Mouse (Mus musculus) left cerebral cortex, adult 2 months (tissue): ENCODE measurements around the gene Phf21a. TPM values are rescaled to one million over a fixed set of nuclear protein-coding genes. Genes with fewer than 3 reads are reported as not detected.

Experiments used
- DNase-seq, 2 experiments: peaks; one replicate each; pipeline ENCODE4 v3.0.0; 2021 to 2022; ENCODE audit warnings: low spot score in 2 of 2, mixed read lengths in 1 of 2; ENCODE audit errors: extremely low spot score in 1 of 2
- H3K27ac ChIP-seq: fragments of 200-600 bp; 2 replicates; pipeline ENCODE4 v1.8.1; 2022
- H3K4me3 ChIP-seq: fragments of 200-600 bp; 2 replicates; pipeline ENCODE4 v1.8.1; 2022
- CTCF ChIP-seq: fragments of 200-600 bp; IDR thresholded peaks from 2 replicates; pipeline ENCODE4 v1.8.1; 2022; ENCODE audit warnings: antibody characterized with exemption, mild to moderate bottlenecking, moderate library complexity
- intact Hi-C: fragments of 180-260 bp; cut with DNase I; formaldehyde crosslinking; loops from one replicate; pipeline ENCODE4 v1.15.1; 2025
- long read RNA-seq, 2 experiments: library from polyadenylated mRNA; stranded (forward); transcript quantifications; one replicate each; pipeline ENCODE4 v2.0.0; 2021; ENCODE audit warnings: borderline mapping rate in 2 of 2
- total RNA-seq, 2 experiments: library from RNA; stranded (reverse); gene quantifications; 2 replicates each; pipeline ENCODE4 v1.2.3; 2021

The Phf21a gene
- 100 to 1,000 TPM; 124 to 153 TPM for total RNA-seq
- long read RNA-seq, experiment 1, partial matches to known transcripts: 1 of 16 reads
- long read RNA-seq, experiment 1, other reads (novel, unspliced or antisense): 14 of 16 reads
- long read RNA-seq, experiment 2, partial matches to known transcripts: 5 of 21 reads
- long read RNA-seq, experiment 2, other reads (novel, unspliced or antisense): 16 of 21 reads

DNA sequence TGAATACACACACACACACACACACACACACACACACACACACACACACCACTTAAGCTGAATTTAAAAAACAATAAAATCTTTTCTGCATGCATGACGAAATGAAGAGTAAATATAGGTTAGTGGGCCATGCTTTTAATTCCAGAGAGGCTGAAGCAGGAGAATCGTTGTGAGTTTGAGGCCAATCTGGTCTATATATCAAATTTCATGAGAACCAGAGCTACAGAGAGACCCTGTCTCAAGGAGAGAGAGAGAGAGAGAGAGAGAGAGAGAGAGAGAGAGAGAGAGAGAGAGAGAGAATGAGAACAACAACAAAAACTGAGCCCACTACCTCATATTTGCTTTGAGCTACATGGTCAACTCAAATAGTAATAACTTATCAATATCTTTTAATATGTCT lies at the start of gene Phf21a:
Gene Phf21a, plus strand, starts transcription at position 301 of the 400 bp plus-strand sequence.
- Histone ChIP-seq H3K27ac (no peak within 1 kb of the TSS), H3K4me3 (no peak within 1 kb of the TSS)
- no peak for DNase-seq
- intact Hi-C loops: no loop called here
- no peak for TF ChIP-seq CTCF

DNA sequence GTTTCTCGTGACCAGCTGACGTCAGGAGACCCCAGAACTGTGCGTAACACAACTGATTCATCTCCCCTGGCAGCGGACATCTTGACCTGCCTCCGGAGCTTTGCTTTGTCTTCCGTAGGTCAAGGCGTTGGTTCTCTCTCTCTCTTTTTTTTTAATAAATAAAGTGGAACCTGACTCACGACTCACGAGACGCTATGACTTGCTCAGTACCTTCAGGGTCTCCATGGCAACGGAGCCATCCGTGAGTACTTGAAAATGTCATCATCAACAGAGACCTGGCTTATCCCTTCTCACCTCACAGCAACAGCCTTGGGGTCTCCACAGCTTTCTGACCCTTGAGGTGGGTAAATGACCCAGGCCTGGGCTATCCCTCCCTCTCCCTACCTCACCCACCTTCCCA lies 49.6 kb upstream of the Phf21a start:
- intact Hi-C loops: no loop called here
- DNase-seq: no peak
- H3K4me3 ChIP-seq: no peak overlapping the region
- H3K27ac ChIP-seq: no peak overlapping the region
- TF ChIP-seq CTCF: no peak

DNA sequence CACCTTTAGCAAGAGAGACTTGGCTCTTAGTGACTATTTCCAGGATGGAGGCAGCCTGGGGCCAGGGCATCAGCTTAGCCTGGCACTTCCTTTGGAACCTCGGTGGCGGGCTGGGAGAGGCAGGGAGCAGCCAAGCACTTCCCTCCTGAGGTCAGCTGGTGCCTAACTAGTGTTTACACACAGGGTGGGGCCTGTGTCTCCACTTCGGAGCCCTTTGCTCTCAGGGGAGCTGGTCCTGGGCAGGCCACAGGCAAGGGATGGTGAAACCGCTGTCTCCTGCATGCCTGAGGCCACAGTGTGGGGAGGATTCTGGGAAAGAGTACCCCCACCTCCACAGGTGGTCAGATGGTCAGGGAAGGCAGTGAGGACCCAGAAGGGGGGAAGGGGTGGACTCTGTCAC lies 45.3 kb upstream of the Phf21a start:
- H3K4me3 ChIP-seq: no peak overlapping the region
- TF ChIP-seq CTCF: no peak
- no peak overlapping the region for H3K27ac ChIP-seq
- no peak for DNase-seq
- intact Hi-C loops: no loop called here

DNA sequence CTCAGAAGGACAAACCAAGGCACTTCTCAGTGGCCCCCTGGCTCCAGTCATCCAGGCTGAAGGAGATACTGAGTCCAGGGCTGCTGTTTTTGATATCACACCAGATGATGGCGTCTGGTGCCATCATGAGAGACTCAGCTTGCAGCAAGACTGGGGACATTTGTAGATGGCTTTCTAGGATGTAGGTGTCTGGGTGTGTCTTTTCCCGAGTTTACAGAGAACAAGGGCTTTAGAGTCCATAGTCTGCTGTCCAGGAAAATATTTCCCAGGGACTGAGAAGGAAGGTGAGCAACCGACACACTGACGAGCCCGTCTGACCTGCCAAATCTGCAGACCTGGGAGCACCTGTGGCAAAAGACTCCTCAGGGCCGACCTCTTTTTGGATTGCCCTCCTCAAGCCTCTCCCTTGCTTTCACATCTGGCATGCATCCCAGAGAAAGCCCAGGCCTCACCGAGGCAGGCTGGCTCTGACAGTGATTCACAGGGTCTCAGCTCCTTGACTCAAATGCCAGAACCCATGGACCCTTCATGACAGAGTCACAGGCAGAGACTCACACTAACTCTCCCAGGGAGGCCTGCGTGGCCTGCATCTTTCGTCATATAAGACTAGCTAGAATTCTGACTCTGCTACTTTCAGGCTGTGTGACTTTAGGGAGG lies 44.8 kb upstream of the Phf21a start:
- Histone ChIP-seq H3K4me3 (no peak overlapping the region), H3K27ac (no peak overlapping the region)
- DNase-seq: no peak
- TF ChIP-seq CTCF: no peak
- intact Hi-C loops: no loop called here

DNA sequence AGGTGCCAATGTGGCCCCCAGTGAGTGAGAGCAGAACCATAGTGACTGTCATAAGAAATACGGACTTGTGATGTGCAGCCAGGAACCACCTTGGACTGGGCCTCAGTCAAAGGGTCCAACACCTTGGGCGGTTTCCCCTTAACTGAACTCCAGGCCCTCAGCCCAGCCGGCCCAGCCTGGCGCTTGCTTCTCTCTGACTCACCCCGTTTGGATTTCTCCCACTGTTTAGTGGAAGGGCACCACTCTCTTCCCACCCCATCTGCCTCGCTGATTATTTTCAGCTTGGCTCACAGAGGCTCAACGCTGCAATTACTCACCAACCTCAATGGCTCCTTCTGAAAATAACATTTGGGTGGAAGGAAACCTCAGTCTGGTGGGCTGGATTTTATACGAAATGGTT lies 40.7 kb upstream of the Phf21a start:
- peak; percentile 41 to 54 for DNase-seq
- TF ChIP-seq CTCF: no peak
- Histone ChIP-seq H3K4me3 (no peak overlapping the region), H3K27ac (peak overlapping the region; percentile 32; the same call in 1 of the 2 replicates)
- intact Hi-C loops: loop anchor here (10.0 kb wide), 1 partner anchor 277 kb away; no protein-coding TSS in a partner anchor

DNA sequence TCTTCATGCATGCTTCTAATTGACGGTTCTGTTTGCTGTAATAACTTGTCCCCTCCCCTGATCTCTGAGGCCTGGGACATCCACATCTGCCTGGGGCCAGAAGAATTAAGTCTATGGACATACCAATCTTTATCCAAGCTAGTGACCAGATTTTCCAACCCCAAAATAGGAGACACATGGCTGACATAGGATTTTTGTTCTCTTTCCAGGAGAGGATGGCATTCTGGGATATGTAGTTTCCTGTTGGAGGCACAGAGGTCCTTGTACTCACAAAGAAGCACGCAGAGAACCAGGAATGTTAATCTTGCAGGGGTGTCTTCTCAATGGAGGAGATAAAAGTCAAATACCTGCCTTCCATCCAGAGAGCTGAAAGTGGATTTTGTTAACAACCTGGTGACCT lies 40.2 kb upstream of the Phf21a start:
- peak overlapping the region; percentile 74 for H3K27ac ChIP-seq
- intact Hi-C loops: loop anchor here (10.0 kb wide), 1 partner anchor 278 kb away; no protein-coding TSS in a partner anchor
- H3K4me3 ChIP-seq: no peak overlapping the region
- no peak for DNase-seq
- no peak for TF ChIP-seq CTCF

DNA sequence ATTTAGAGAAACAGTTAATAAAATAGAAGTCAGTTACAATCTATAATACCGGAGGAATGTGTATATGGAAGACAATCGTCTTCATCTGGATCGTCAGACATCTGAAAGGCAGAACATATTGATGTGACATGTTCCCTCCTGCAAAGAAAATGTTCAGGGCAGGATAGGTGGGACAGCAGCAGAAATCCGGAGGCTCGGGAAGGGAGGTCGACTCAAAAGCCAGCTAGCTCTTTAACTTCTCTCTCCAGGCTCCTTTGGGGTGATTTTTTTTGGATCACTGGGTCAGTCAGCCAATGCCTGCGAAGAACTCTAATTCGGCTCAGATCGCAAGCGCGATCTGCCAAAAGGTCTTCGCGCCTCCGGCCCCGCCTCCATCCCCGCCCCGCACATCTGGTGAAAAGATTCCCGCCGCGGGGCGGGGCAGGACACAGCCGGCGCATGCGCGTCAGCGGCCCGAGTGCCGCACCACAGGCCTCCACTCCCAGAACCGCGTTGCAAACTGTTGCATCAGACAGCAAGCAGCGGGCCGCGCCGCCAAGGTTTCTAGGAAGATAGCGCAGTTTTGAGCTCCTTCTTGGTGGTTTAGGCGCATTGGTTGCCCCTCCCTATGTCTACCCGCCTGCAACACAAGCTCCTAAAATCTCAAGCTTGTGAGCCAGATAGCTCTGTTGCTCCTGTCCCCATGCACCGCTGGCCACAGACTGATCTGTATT lies 37.7 kb upstream of the Phf21a start:
- intact Hi-C loops: loop anchor here (5.0 to 10.0 kb wide), 3 partner anchors 108 to 280 kb away; partner anchors contain the start of genes Chrm4 and Gm9821
- TF ChIP-seq CTCF: no peak
- Histone ChIP-seq H3K4me3 (peak overlapping the region; percentile 41), H3K27ac (peak overlapping the region; percentile 71)
- peak; percentile 86 to 89 for DNase-seq

DNA sequence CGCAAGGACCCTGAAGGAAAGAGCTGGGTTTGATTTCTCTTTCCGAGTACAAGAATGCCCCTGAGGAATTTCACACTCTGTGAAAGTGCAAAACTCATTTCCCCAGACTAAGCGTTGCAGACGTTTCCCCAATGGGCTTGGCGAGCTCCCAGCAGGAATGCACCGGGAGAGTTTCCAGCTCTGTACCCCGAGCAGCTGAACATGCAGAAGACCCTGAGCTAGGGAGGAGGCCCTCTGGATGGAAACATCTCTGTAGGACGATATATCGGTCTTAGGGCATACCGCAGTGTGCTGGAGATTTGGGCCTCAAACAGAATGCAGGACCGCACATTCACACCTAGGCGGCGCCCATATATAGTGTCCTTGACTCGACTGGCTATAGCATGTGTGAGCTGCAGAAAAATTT lies 37.1 kb upstream of the Phf21a start:
- peak; percentile 65 for TF ChIP-seq CTCF
- intact Hi-C loops: loop anchor here (5.0 to 10.0 kb wide), 3 partner anchors 109 to 281 kb away; partner anchors contain the start of genes Chrm4 and Gm9821
- Histone ChIP-seq H3K27ac (peak overlapping the region; percentile 71), H3K4me3 (peak overlapping the region; percentile 41)
- DNase-seq: peak; percentile 34 to 43

DNA sequence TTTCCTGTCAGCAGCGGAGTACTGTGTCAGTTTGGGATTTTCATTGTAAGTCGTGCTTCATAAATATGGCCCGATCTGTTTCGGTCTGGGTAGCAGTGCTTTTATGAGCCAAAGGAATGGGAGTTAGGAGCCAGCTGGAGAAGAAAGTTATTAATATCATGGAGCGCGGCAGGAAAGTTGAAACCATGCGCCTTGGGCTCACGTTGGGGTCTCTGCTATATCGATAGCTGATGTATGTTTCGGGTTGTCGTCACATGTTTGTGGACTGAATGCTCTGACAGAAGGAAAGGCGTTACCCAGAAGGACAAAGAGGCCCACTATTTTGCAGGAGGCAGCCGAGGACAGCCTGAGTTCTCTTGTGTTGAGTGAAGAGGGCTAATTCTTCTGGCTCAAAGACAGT lies 36.2 kb upstream of the Phf21a start:
- no peak for DNase-seq
- intact Hi-C loops: loop anchor here (5.0 to 10.0 kb wide), 3 partner anchors 109 to 282 kb away; partner anchors contain the start of genes Chrm4 and Gm9821

DNA sequence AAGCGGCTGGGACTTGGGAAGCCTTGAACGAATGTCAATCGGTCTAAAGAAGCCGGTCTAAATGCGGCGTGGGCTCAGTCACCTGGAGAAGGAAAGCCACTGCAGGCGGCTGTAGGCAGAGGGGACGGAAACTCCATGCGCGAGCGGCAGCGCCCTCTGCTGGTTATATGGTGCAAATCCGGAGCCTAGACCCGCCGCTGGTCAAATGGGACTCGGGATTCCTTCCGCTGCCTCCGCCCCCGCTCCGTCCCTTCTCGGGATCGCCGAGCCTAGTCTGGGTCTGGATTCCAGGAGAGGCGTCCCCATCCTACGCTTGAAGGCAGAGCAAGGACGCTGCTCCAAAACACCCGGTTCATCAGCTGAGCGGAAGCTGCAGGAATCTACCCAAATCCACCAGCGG lies 34.4 kb upstream of the Phf21a start:
- H3K27ac ChIP-seq: peak overlapping the region; percentile 97
- peak; percentile 93 for TF ChIP-seq CTCF
- intact Hi-C loops: loop anchor here (1.0 to 10.0 kb wide), 6 partner anchors 51 to 284 kb away; partner anchors contain the start of genes Chrm4 and Gm9821
- DNase-seq: peak; percentile 95 to 98
- peak overlapping the region; percentile 71 for H3K4me3 ChIP-seq

More for the DNA sequence above, 36.2 kb upstream of the Phf21a start:
- H3K27ac ChIP-seq: no peak overlapping the region
- H3K4me3 ChIP-seq: no peak overlapping the region
- TF ChIP-seq CTCF: no peak

DNA sequence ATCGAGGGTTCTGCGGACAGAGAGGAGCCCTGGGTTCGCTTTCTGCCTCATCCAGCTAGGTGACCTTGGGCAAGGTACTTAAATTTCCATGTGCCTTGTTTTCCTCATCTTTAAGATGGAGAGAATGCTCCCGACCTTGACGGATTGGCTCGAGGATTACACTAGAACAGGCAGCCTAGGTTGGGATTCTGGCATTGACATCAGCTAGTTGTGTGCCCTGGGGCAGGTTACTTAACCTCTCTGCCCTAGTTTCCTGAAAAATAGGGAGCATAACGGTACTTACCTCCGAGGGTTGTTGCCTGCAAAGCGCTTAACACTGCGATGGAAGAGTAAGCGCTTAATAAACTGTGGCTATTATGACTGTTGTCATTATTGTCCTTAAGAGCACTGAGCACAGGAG lies 34.0 kb upstream of the Phf21a start:
- intact Hi-C loops: loop anchor here (1.0 to 10.0 kb wide), 6 partner anchors 52 to 284 kb away; partner anchors contain the start of genes Chrm4 and Gm9821
- no peak for DNase-seq
- peak overlapping the region; percentile 97 for H3K27ac ChIP-seq
- TF ChIP-seq CTCF: no peak
- H3K4me3 ChIP-seq: peak overlapping the region; percentile 71
